Mouse (Mus musculus) lung, postnatal 0 days (tissue): Measurements from ENCODE around the gene Mmp24.
"Not testable (repeated sequence)": the region's sequence is repeated elsewhere in the genome, so short reads cannot be mapped to it uniquely, and the experiment has no call there.

Experiments used
- CTCF ChIP-seq: IDR thresholded peaks from 2 replicates; pipeline ENCODE4 v1.5.1; 2016; ENCODE audit warnings: antibody characterized with exemption, mild to moderate bottlenecking
- EP300 ChIP-seq: IDR thresholded peaks from 2 replicates; pipeline ENCODE4 v1.6.1; 2016; ENCODE audit warnings: antibody characterized with exemption, mild to moderate bottlenecking, control low read depth

GRCm38 (mm10) chr2:155832087-155832486 is 56.9 kb downstream of the Mmp24 start:
- TF ChIP-seq CTCF = peak; percentile 44
- TF ChIP-seq EP300 = not testable (repeated sequence)
